Mouse (Mus musculus): ENCODE measurements around the gene Prr14. TPM values are rescaled to one million over a fixed set of nuclear protein-coding genes. Genes with fewer than 3 reads are reported as not detected.
"Not testable (repeated sequence)": the region's sequence is repeated elsewhere in the genome, so short reads cannot be mapped to it uniquely, and the experiment has no call there.

The Prr14 gene
- total RNA-seq (2021) = 10 to 100 TPM; 16.5 to 19.4 TPM
- long read RNA-seq, experiment 1, partial matches to known transcripts = 3 of 5 reads
- long read RNA-seq, experiment 1, other reads (novel, unspliced or antisense) = 1 of 5 reads
- long read RNA-seq, experiment 2, partial matches to known transcripts = 3 of 8 reads
- long read RNA-seq, experiment 2, other reads (novel, unspliced or antisense) = 3 of 8 reads

- not testable (repeated sequence) for DNase-seq (ENCODE audit: low spot score)
Measured at GRCm38 (mm10) chr7:127459311-127459710, at the start of gene Prr14. Gene Prr14 (plus strand): TSS chr7:127459611.

DNA sequence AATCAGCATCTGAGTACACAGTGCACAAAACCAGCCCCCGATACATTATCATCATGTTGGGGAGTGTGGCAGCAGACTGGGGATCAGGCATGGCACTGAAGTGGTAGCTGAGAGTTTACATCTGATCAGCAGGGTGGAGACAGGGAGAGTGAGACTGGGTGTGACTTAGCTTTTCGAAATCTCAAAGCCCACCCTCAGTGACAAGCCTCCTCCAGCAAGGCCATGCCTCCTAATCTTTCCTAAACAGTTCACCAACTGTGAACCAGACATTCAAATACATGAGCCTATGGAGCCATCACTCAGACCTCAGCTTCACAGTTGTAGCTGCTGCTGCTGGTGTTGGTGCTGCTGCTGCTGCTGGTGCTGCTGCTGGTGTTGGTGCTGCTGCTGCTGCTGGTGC lies 48.0 kb upstream of the Prr14 start:
- DNase-seq (ENCODE audit: low spot score) = no peak

GRCm38 (mm10) chr7:127421388-127422191 lies 37.8 kb upstream of the Prr14 start, which contains the start of gene Zfp688:
Gene Zfp688 (minus strand): TSS chr7:127422068.
- DNase-seq (ENCODE audit: low spot score) = peak; percentile 94

DNA sequence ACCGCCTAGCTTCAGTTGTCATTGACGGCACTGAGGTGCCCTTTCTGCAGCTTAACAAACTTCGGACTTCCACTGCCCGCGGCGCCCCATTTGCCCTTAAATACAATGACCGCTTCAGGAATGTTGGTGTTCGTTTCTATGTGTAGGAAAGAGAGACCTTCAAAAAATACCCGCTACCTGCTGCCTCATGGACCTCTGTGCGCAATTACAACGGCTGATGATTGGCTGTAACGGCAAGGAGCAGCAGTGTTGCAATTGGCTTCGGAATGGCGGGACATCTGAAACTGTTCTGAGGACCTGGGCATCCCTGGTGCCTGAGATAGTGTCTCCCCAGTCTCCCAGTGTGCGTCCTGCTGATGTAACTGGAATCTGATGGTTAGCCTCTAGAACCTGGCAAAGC lies 37.2 kb upstream of the Prr14 start:
- DNase-seq (ENCODE audit: low spot score) = peak; percentile 9

DNA sequence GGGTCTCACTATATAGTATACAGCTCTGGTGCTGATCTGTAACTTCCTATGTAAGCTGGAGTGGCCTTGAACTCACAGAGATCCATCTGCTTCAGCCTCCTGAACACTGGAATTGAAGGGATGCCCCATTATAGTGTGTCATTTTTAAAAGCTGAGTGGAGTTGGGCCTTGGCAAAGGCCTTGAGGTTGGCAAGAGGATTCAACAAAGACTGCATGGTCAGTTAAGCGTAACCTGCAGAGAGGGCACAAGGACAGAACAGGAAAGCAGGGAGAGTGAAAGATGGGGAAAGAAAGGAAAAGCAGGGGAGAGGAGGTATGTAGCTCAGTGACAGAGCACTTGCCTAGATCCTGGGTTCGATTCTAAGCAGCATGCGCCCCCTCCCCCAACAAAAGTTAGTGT lies 34.1 kb upstream of the Prr14 start:
- no peak for DNase-seq (ENCODE audit: low spot score)

- no peak for DNase-seq (ENCODE audit: low spot score)
Measured at GRCm38 (mm10) chr7:127425911-127426310, 33.5 kb upstream of the Prr14 start.

DNA sequence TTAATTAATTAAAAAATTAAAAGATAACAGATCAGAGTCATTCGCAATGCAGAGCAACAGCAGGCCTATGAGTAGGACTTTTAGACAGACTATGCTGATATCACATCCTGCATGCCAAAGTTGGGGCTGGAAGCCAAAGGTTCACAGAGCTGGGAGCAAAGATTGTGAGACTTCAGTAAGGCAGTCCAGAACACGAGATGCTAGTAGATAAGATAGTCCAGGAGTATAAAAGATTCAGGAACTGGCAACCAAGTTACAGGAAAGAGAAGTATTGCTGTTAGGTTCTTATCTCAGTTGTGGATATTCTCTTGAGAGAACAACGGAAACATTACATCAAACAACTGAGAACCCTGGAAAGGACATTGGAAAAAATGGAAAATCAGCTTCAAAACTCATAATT lies 33.1 kb upstream of the Prr14 start:
- no peak for DNase-seq (ENCODE audit: low spot score)

- no peak for DNase-seq (ENCODE audit: low spot score)
Measured at GRCm38 (mm10) chr7:127435206-127435605, 24.2 kb upstream of the Prr14 start.

DNA sequence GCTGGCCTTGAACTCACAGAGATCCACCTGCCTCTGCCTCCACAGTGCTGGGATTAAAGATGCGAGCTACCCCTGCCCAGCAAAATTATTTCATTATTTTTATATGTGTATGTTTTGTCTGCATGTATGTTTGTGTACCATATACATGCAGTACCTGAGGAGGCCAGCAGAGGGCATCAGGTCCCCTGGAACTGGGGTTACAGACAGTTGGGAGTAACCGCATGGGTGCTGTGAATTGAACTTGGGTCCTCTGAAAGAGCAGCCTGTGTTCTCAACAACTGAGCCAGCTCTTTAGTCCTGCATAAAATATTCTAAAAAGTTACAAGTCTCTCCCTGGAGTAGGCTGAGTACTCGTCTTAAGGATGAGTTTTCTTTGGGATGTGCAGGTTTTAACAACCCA lies 21.7 kb upstream of the Prr14 start:
- no peak for DNase-seq (ENCODE audit: low spot score)

- no peak for DNase-seq (ENCODE audit: low spot score)
Measured at GRCm38 (mm10) chr7:127443976-127444375, 15.4 kb upstream of the Prr14 start.

GRCm38 (mm10) chr7:127448521-127449300 lies 10.7 kb upstream of the Prr14 start, which contains the start of gene Zfp689:
Gene Zfp689 (minus strand): TSS chr7:127449158.
- DNase-seq (ENCODE audit: low spot score) = peak; percentile 96

GRCm38 (mm10) chr7:127449966-127450365 lies 9.4 kb upstream of the Prr14 start:
- DNase-seq (ENCODE audit: low spot score) = no peak

GRCm38 (mm10) chr7:127453056-127453455 lies 6.4 kb upstream of the Prr14 start:
- no peak for DNase-seq (ENCODE audit: low spot score)

- no peak for DNase-seq (ENCODE audit: low spot score)
Measured at GRCm38 (mm10) chr7:127454905-127455304, 4.5 kb upstream of the Prr14 start.

DNA sequence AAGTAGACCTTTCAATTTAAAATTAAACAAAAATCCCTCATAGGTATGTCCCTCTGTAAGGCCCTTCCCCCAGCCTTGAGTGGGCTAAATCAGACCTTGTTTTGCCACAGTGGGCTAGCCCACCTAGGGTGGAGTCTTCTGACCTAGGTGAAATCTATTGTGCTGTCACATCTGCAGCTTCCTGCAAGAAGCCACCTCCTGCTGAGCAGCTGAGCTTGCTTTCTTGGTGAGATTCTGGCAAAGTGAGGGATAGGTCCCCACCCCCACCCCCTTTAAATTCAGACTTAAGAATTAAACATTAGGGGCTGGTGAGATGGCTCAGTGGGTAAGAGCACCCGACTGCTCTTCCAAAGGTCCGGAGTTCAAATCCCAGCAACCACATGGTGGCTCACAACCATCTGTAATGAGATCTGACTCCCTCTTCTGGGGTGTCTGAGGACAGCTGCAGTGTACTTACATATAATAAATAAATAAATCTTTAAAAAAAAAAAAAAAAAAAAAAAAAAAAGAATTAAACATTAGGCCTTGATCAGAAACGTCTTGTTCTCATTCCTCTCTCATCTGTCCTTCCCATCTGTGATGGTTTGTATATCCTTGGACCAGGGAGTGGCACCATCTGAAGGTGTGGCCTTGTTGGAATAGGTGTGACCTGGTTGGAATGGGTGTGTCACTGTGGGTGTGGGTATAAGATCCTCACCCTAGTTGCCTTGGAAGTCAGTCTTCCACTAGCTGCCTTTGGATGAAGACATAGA lies 864 bp upstream of the Prr14 start:
- not testable (repeated sequence) for DNase-seq (ENCODE audit: low spot score)

DNA sequence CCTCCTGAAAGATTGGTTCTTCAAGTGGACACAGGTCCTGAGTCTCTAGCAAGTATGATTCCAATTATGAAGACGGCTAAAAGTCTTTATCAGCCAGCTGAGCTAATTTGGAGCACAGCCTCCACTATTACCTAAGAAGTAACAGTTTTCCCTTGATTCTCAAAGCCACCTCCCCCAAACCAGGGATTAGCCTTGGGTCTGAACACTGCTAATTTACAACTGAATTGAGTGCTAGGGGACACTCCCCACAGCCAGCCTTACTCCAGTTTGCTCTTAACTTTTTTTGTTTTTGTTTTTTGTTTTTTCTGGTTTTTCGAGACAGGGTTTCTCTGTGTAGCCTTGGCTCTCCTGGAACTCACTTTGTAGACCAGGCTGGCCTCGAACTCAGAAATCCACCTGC lies 5.8 kb downstream of the Prr14 start:
- no peak for DNase-seq (ENCODE audit: low spot score)

- DNase-seq (ENCODE audit: low spot score) = not testable (repeated sequence)
Measured at GRCm38 (mm10) chr7:127465670-127466069, 6.3 kb downstream of the Prr14 start.

GRCm38 (mm10) chr7:127466606-127467005 lies 7.2 kb downstream of the Prr14 start:
- no peak for DNase-seq (ENCODE audit: low spot score)

- no peak for DNase-seq (ENCODE audit: low spot score)
Measured at GRCm38 (mm10) chr7:127470011-127470715, 10.8 kb downstream of the Prr14 start.

GRCm38 (mm10) chr7:127470743-127471645 lies 11.6 kb downstream of the Prr14 start:
- peak; percentile 94 for DNase-seq (ENCODE audit: low spot score)

Measured in gastrocnemius, adult 18-20 months (tissue).